Mouse (Mus musculus) embryonic facial prominence, embryonic 11.5 days (tissue): ENCODE results near the gene Tubb4a. TPM values are rescaled to one million over a fixed set of nuclear protein-coding genes. Genes with fewer than 3 reads are reported as not detected.

Source experiments
- ATAC-seq: fragments of 200-750 bp; cut with Nextera tagmentation; replicated peaks from 2 replicates; pipeline ENCODE4 v1.8.0; 2017; ENCODE audit warnings: low read depth; ENCODE audit not compliant: insufficient number of reproducible peaks, low FRiP score, low TSS enrichment
- DNase-seq: peaks from one replicate; pipeline ENCODE4 v3.0.0-alpha.2; 2015; ENCODE audit warnings: low spot score
- H3K27ac ChIP-seq: fragments of 300-500 bp; sonication (generic); replicated peaks from 2 replicates; pipeline ENCODE4 v1.5.1; 2014; ENCODE audit warnings: mild to moderate bottlenecking, low read depth, low read length, control low read depth
- H3K27me3 ChIP-seq: fragments of 300-500 bp; sonication (generic); 2 replicates; pipeline ENCODE4 v1.6.1; 2014; ENCODE audit warnings: mild to moderate bottlenecking, low read length, moderate library complexity, mixed read lengths; ENCODE audit not compliant: control insufficient read depth, insufficient read depth
- H3K36me3 ChIP-seq: fragments of 300-500 bp; sonication (generic); replicated peaks from 2 replicates; pipeline ENCODE4 v1.6.1; 2014; ENCODE audit warnings: low read depth, mild to moderate bottlenecking, low read length, moderate library complexity, mixed read lengths; ENCODE audit not compliant: control insufficient read depth, insufficient read depth
- H3K4me1 ChIP-seq: fragments of 300-500 bp; sonication (generic); 2 replicates; pipeline ENCODE4 v1.6.1; 2014; ENCODE audit warnings: low read length, mixed read lengths; ENCODE audit not compliant: control insufficient read depth, insufficient read depth
- H3K4me2 ChIP-seq: fragments of 300-500 bp; sonication (generic); 2 replicates; pipeline ENCODE4 v1.6.1; 2014; ENCODE audit warnings: low read depth, mild to moderate bottlenecking, control low read depth, low read length, moderate library complexity
- H3K4me3 ChIP-seq: fragments of 300-500 bp; sonication (generic); 2 replicates; pipeline ENCODE4 v1.5.1; 2014; ENCODE audit warnings: low read depth, low read length, control low read depth
- H3K9ac ChIP-seq: fragments of 300-500 bp; sonication (generic); replicated peaks from 2 replicates; pipeline ENCODE4 v1.6.1; 2014; ENCODE audit warnings: mild to moderate bottlenecking, control low read depth, low read length
- H3K9me3 ChIP-seq: fragments of 300-500 bp; sonication (generic); replicated peaks from 2 replicates; pipeline ENCODE4 v1.6.1; 2016; ENCODE audit warnings: mild to moderate bottlenecking, low read length, inconsistent platforms, mixed read lengths; ENCODE audit not compliant: control insufficient read depth
- whole genome bisulfite sequencing: fragments of 180-500 bp; shearing (Covaris S2); extraction: QIAGEN DNeasy Blood & Tissue Kit; methylation state at CpG from one replicate; pipeline ENCODE4 v1.1.7; 2014; 5-methylcytosine and 5-hydroxymethylcytosine counted together
- polyA plus RNA-seq: library from polyadenylated mRNA; unstranded; fragments of >200 nt; fragmentation: Nextera tagmentation; extraction: Ambion mirVana; gene quantifications from 2 replicates; pipeline ENCODE4 v1.2.1, GENCODE M21; 2014

Gene Tubb4a
- polyA plus RNA-seq, 1 experiment from 2014 or later = 39.9 TPM

DNA sequence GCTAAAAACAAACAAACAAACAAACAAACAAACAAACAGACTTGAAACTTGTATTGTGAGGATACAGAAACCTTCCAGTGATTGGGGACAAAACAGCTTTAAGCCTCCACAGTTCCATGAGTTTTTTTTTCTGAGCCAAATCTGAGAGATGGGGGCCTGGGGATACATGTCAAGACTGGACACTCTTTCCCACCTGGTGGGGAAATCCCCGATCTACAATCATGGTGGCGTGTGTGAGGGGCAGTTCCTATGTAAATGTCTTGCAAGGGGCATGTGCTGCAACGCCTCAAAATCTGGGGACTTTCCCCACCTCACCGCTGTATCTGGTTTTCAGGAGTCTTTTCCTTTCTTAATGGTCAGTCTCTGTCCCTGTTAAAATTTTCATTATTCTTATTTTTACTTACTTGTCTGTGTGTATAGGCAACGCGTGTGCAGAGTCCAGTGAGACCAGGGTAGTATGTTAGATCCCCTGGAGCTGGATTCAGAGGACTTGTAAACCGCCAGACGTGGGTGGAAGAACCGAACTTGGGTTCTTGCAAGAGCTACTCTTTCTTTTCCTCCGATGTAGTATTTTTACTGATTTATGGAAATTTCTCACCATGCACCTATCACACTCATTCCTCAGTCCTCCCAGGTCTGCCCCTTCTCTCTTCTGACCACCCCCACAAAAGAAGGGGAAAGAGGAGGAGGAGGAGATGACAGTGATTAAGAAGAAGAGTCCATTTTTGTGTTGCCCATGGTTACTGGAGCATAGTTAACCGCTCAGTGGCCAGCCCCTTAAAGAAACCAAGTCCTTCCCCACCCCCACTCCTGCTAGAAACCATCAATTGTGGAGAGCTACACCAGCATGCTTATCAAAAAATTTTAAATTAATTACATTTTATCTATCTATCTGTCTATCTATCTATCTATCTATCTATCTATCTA is 35.9 kb upstream of the Tubb4a start:
- Histone ChIP-seq H3K36me3 (no peaks in the 10 kb centered on the region), H3K27me3 (no peaks in the 10 kb centered on the region), H3K4me1 (no peaks in the 10 kb centered on the region), H3K9me3 (no peaks in the 10 kb centered on the region), H3K27ac (no peak overlapping the region), H3K4me2 (no peak overlapping the region), H3K4me3 (no peak overlapping the region), H3K9ac (no peak overlapping the region)
- DNase-seq = no peak
- WGBS = 87% methylated on average over 11 of the region's 11 CpGs
- ATAC-seq = no peak

DNA sequence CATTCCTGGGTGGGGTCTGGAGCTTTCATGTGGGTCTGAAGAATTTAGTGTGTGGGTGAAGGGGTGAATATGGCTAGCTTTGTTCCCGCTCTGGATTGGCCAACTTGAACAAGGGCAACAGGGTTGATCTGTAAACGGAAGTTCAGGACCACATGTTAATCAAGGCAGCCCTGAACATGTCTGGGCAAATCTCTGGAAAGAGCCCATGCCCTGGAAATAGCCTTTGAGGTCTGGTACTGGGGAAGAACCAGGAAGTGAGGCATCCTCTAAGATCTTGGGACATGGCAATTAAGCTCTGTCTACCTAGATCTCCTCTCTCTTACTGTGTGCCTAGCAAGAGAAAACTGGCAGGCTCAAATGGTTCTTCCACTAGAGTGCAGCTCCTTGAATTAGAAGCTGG is 34.3 kb upstream of the Tubb4a start:
- Histone ChIP-seq H3K27ac (no peak overlapping the region), H3K36me3 (no peaks in the 10 kb centered on the region), H3K9me3 (no peaks in the 10 kb centered on the region), H3K27me3 (no peaks in the 10 kb centered on the region), H3K4me2 (no peak overlapping the region), H3K4me3 (no peak overlapping the region), H3K4me1 (no peaks in the 10 kb centered on the region), H3K9ac (no peak overlapping the region)
- 76% methylated on average over 2 of the region's 2 CpGs for WGBS
- ATAC-seq (no peak), DNase-seq (no peak)

- H3K27me3 ChIP-seq = no peaks in the 10 kb centered on the region
- H3K9me3 ChIP-seq = no peaks in the 10 kb centered on the region
- 3% methylated on average over 11 of the region's 11 CpGs for WGBS
- H3K4me2 ChIP-seq = peak overlapping the region; percentile 21
- DNase-seq (peak; percentile 67), ATAC-seq (peak; percentile 87)
- H3K27ac ChIP-seq = no peak overlapping the region
- no peak overlapping the region for H3K4me3 ChIP-seq
- H3K36me3 ChIP-seq = no peaks in the 10 kb centered on the region
- H3K9ac ChIP-seq = no peak overlapping the region
- no peaks in the 10 kb centered on the region for H3K4me1 ChIP-seq
Measured at GRCm38 (mm10) chr17:57118524-57119349, 31.2 kb upstream of the Tubb4a start.

GRCm38 (mm10) chr17:57116801-57117200 is 29.2 kb upstream of the Tubb4a start:
- no peaks in the 10 kb centered on the region for H3K27me3 ChIP-seq
- ATAC-seq = no peak
- H3K27ac ChIP-seq = no peak overlapping the region
- H3K9ac ChIP-seq = no peak overlapping the region
- no peaks in the 10 kb centered on the region for H3K9me3 ChIP-seq
- H3K36me3 ChIP-seq = no peaks in the 10 kb centered on the region
- 81% methylated on average over 2 of the region's 2 CpGs for WGBS
- H3K4me1 ChIP-seq = no peaks in the 10 kb centered on the region
- H3K4me3 ChIP-seq = no peak overlapping the region
- no peak for DNase-seq
- no peak overlapping the region for H3K4me2 ChIP-seq

DNA sequence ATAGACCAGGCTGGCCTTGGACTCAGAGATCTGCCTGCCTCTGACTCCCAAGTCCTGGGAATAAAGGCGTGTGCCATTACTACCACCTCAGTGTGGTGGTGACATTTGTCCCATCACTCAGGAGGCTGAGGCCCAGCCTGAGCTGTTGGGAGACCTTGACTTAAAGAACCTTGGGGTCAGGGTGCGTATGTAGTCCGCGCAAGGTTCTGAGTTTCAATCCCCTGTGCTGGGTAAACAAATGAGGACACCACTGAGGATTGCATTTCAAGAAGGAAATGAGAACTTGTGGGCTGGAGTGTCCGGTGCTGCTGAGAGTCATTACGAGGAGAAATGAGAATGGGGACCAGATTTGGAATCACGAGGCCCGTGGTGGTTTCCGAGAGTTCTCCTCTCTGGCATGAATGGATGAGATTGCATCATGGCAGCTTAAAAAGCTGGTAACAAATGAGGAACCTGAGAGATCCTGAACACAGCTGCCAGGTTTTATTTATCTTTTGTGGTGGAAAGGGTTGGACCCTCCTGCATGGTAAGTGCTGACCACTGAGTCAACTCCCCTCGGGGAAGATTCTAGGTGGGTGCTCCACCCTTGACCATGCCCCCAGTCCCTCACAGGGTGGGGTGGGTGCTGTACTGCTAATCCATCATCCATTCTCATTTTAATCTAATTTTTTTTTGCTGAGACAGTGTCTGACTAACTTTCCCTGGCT is 25.3 kb upstream of the Tubb4a start:
- Histone ChIP-seq H3K27ac (no peak overlapping the region), H3K4me1 (no peaks in the 10 kb centered on the region), H3K9me3 (no peaks in the 10 kb centered on the region), H3K4me2 (no peak overlapping the region), H3K4me3 (no peak overlapping the region), H3K27me3 (no peaks in the 10 kb centered on the region), H3K9ac (no peak overlapping the region), H3K36me3 (no peaks in the 10 kb centered on the region)
- 87% methylated on average over 10 of the region's 10 CpGs for WGBS
- no peak for DNase-seq
- ATAC-seq = no peak

- DNase-seq (no peak), ATAC-seq (no peak)
- H3K27ac ChIP-seq = no peak overlapping the region
- H3K4me1 ChIP-seq = no peaks in the 10 kb centered on the region
- H3K9ac ChIP-seq = no peak overlapping the region
- 88% methylated on average over 1 of the region's 1 CpGs for WGBS
- no peak overlapping the region for H3K4me2 ChIP-seq
- H3K9me3 ChIP-seq = no peaks in the 10 kb centered on the region
- no peak overlapping the region for H3K4me3 ChIP-seq
- no peaks in the 10 kb centered on the region for H3K27me3 ChIP-seq
- no peaks in the 10 kb centered on the region for H3K36me3 ChIP-seq
Measured at GRCm38 (mm10) chr17:57110005-57110404, 22.4 kb upstream of the Tubb4a start.

DNA sequence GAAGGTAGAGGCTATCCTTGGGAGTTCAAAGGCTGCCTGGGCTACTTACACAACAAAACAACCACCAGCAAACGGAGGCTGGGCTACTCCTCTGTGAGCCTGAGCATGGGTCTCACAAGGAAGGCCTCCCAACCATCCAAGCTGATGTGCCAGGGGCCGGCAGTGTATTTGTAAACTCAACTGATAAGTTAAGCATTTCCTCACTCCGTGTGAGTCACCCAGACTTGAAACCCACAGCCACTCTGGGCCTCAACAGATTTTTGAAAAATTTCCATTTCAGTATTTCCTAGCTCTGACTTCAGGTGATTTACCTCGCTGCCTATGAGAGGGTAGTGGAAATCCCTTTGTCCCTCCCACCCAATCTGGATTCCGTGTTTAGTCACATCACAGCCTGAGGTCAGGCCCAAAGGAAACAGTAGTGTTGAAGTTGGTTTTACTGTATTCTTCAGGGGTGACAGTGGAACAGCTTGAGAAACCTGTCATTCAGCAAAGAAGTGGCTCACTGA is 21.1 kb upstream of the Tubb4a start:
- Histone ChIP-seq H3K9me3 (no peaks in the 10 kb centered on the region), H3K4me3 (no peak overlapping the region), H3K27me3 (no peaks in the 10 kb centered on the region), H3K4me1 (no peaks in the 10 kb centered on the region), H3K9ac (no peak overlapping the region), H3K36me3 (no peaks in the 10 kb centered on the region), H3K4me2 (no peak overlapping the region), H3K27ac (no peak overlapping the region)
- WGBS = 59% methylated on average over 5 of the region's 5 CpGs
- DNase-seq = no peak
- no peak for ATAC-seq
